Mouse (Mus musculus) adrenal gland, adult 18-20 months (tissue): Measurements from ENCODE around the gene Rabggtb. TPM values are rescaled to one million over a fixed set of nuclear protein-coding genes. Genes with fewer than 3 reads are reported as not detected.

Source experiments
- DNase-seq, 2 experiments: peaks; one replicate each; pipeline ENCODE4 v3.0.0; 2021 to 2022; ENCODE audit warnings: low spot score in 2 of 2
- long read RNA-seq, 2 experiments: library from polyadenylated mRNA; stranded (forward); transcript quantifications; one replicate each; pipeline ENCODE4 v2.0.0; 2021
- total RNA-seq, 2 experiments: library from RNA; stranded (reverse); gene quantifications; 1 replicate in 1 of 2; 2 replicates in 1 of 2; pipeline ENCODE4 v1.2.3; 2021

Rabggtb gene
- total RNA-seq = 100 to 1,000 TPM in 1 of 2 experiments, 10 to 100 TPM in 1; 96.0 to 103 TPM
- long read RNA-seq, experiment 1, transcript Rabggtb-201 (9 exons, 1,381 nt) = major isoform, 19 of 34 reads
- long read RNA-seq, experiment 1, partial matches to known transcripts = 1 of 34 reads
- long read RNA-seq, experiment 1, other reads (novel, unspliced or antisense) = 12 of 34 reads
- long read RNA-seq, experiment 2, transcript Rabggtb-201 (9 exons, 1,381 nt) = major isoform, 51 of 71 reads
- long read RNA-seq, experiment 2, transcript Rabggtb-202 (8 exons, 1,418 nt) = minor isoform, 6 of 71 reads
- long read RNA-seq, experiment 2, partial matches to known transcripts = 3 of 71 reads
- long read RNA-seq, experiment 2, other reads (novel, unspliced or antisense) = 11 of 71 reads

GRCm38 (mm10) chr3:153912546-153913509 lies at the start of gene Rabggtb:
Rabggtb (minus strand) TSS chr3:153913009.
- peak; percentile 93 to 95 for DNase-seq

GRCm38 (mm10) chr3:153961632-153962389 lies 49.0 kb upstream of the Rabggtb start:
- DNase-seq = no peak

GRCm38 (mm10) chr3:153960884-153961283 lies 48.1 kb upstream of the Rabggtb start:
- DNase-seq = no peak

- DNase-seq = no peak
Measured at GRCm38 (mm10) chr3:153959731-153960207, 47.0 kb upstream of the Rabggtb start.

- no peak for DNase-seq
Measured at GRCm38 (mm10) chr3:153959035-153959730, 46.4 kb upstream of the Rabggtb start.

- no peak for DNase-seq
Measured at GRCm38 (mm10) chr3:153957916-153958315, 45.1 kb upstream of the Rabggtb start.

- no peak for DNase-seq
Measured at GRCm38 (mm10) chr3:153948176-153948575, 35.4 kb upstream of the Rabggtb start.

GRCm38 (mm10) chr3:153947271-153947670 lies 34.5 kb upstream of the Rabggtb start:
- DNase-seq = no peak

GRCm38 (mm10) chr3:153944335-153944990 lies 31.7 kb upstream of the Rabggtb start, which contains the start of gene Acadm:
Acadm (minus strand) TSS chr3:153944632.
- DNase-seq = peak; percentile 98 to 99

- no peak for DNase-seq
Measured at GRCm38 (mm10) chr3:153943901-153944334, 31.1 kb upstream of the Rabggtb start.

GRCm38 (mm10) chr3:153943003-153943640 lies 30.3 kb upstream of the Rabggtb start:
- DNase-seq = no peak

- no peak for DNase-seq
Measured at GRCm38 (mm10) chr3:153941613-153942012, 28.8 kb upstream of the Rabggtb start.

GRCm38 (mm10) chr3:153940486-153940885 lies 27.7 kb upstream of the Rabggtb start:
- DNase-seq = no peak

GRCm38 (mm10) chr3:153940021-153940420 lies 27.2 kb upstream of the Rabggtb start:
- no peak for DNase-seq

GRCm38 (mm10) chr3:153937116-153937810 lies 24.5 kb upstream of the Rabggtb start:
- no peak for DNase-seq

GRCm38 (mm10) chr3:153935878-153936277 lies 23.1 kb upstream of the Rabggtb start:
- DNase-seq = no peak

- no peak for DNase-seq
Measured at GRCm38 (mm10) chr3:153932461-153932860, 19.7 kb upstream of the Rabggtb start.

- DNase-seq = no peak
Measured at GRCm38 (mm10) chr3:153929526-153929925, 16.7 kb upstream of the Rabggtb start.
